Mouse (Mus musculus) G1E (cell line): ENCODE measurements at regions not wholly inside any gene's neighbourhood (a gene's known extent, or its start where the extent isn't known, plus 50 kb on each side); places are given as distances from the start of the nearest gene placed in this dataset.

Source experiments
- CTCF ChIP-seq: IDR thresholded peaks from 2 replicates; pipeline ENCODE4 v1.5.1; 2012; ENCODE audit warnings: low read depth, low read length, inconsistent platforms, mixed read lengths
- GATA1 ChIP-seq: IDR thresholded peaks from 2 replicates; pipeline ENCODE4 v1.6.1; 2012; ENCODE audit warnings: borderline replicate concordance, low read length, inconsistent platforms, mixed read lengths
- TAL1 ChIP-seq: conservative IDR thresholded peaks from 2 replicates; pipeline ENCODE4 v1.6.1; 2012; ENCODE audit warnings: low read depth, low read length, inconsistent platforms, mixed read lengths

DNA sequence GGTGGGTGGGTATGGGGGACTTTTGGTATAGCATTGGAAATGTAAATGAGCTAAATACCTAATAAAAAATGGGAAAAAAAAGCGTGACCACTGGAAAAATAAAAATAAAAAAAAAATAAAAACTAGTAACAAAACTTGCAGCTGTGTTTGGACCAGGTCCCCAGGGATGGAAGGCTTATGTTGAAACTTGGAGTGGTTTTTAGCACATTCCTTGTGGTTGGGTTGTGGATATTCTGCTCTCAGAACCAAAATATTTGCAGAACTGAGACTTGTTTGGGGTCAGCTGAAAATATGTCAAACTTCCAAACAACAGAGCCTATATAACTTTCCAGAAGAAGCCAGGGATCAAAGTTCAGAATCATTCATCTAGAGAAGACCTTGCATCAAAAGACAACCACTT is 199.0 kb upstream of the Rack1 start:
- no peak for TF ChIP-seq CTCF
- TF ChIP-seq GATA1, result no peak
- TF ChIP-seq TAL1, result no peak
